Mouse (Mus musculus): ENCODE measurements around the gene Caml. TPM values are rescaled to one million over a fixed set of nuclear protein-coding genes. Genes with fewer than 3 reads are reported as not detected.
"Not testable (repeated sequence)": the region's sequence is repeated elsewhere in the genome, so short reads cannot be mapped to it uniquely, and the experiment has no call there.

The Caml gene
- 35.8 and 36.2 TPM in 2 replicates for polyA plus RNA-seq (2014; fragmentation: Nextera tagmentation; extraction: Ambion mirVana)

DNA sequence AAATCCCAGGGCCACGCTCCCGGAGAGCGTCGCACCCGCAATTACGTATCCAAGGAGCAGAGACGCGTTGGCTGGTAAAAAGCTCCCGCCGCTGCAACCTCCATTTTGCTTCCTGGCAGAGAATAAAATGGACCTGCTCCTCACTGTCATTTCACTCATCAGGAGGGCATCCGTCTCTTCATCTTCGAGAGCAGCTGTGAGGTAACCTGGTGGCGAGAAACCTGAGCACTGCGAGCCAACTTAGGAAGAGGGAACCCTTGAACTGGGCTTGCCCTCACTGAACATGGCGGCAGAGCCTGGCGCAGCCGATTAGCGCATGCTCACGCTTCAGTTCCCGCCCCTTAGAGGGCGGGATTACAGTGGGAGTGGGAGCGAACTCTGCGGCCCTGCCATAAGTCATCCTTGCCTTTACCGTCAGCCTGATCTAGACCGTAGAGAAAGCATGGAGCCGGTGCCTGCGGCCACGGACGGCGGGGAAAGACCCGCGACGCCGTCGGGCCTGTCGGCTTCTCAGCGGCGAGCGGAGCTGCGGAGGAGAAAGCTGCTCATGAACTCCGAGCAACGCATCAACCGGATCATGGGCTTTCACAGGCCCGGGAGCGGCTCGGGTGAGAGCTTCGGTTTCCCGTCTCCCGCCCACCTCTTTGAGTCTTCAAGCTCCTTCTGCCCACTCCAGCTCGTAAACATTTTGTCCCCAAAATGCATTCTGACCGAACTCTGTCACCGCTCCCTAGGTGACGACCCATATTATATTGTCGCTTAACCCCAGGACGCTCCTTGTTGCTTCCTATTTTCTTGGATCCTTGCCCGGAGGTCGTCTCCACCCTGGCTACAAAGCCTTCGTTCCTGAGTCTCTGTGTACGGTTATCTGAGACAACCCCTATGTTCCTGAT is at the start of gene Caml:
TSS of gene Caml (plus strand) at position 357 of the 893 bp plus-strand sequence.
- peak within 1 kb of the TSS; percentile 76 for H3K4me3 ChIP-seq (ENCODE audit: low read depth, low read length)
- peak; percentile 98 for ATAC-seq (replicated peaks; ENCODE audit: low FRiP score)
- H3K9ac ChIP-seq (ENCODE audit: low read depth, low read length) = peak within 1 kb of the TSS; percentile 78
- H3K4me1 ChIP-seq (replicated peaks; ENCODE audit: control insufficient read depth, insufficient read depth, low read length) = peaks cover 9% of the 10 kb centered on the region
- WGBS = under 1% methylated on average over 59 of the region's 59 CpGs
- H3K9me3 ChIP-seq (ENCODE audit: control insufficient read depth, low read length) = no peaks in the 10 kb centered on the region
- peak within 1 kb of the TSS; percentile 95 for H3K4me2 ChIP-seq
- H3K27ac ChIP-seq (ENCODE audit: low read depth, low read length) = peak within 1 kb of the TSS; percentile 70
- H3K27me3 ChIP-seq (replicated peaks; ENCODE audit: control insufficient read depth, insufficient read depth, low read length) = no peaks in the 10 kb centered on the region
- DNase-seq (ENCODE audit: low spot score) = peak; percentile 87
- peaks cover 5% of the 10 kb centered on the region; the same call in 1 of the 2 replicates for H3K36me3 ChIP-seq (ENCODE audit: control insufficient read depth, insufficient read depth, low read length)

GRCm38 (mm10) chr13:55573432-55573831 is 49.4 kb upstream of the Caml start, which contains the start of gene Tmed9:
Tmed9 (plus strand) TSS chr13:55573732.
- Histone ChIP-seq H3K9me3 (ENCODE audit: control insufficient read depth, low read length) (no peaks in the 10 kb centered on the region), H3K4me2 (no peak within 1 kb of the TSS), H3K27ac (ENCODE audit: low read depth, low read length) (no peak within 1 kb of the TSS), H3K4me3 (ENCODE audit: low read depth, low read length) (no peak within 1 kb of the TSS), H3K9ac (ENCODE audit: low read depth, low read length) (no peak within 1 kb of the TSS), H3K36me3 (ENCODE audit: control insufficient read depth, insufficient read depth, low read length) (no peaks in the 10 kb centered on the region), H3K4me1 (replicated peaks; ENCODE audit: control insufficient read depth, insufficient read depth, low read length) (peaks cover 11% of the 10 kb centered on the region), H3K27me3 (replicated peaks; ENCODE audit: control insufficient read depth, insufficient read depth, low read length) (no peaks in the 10 kb centered on the region)
- 93% methylated on average over 2 of the region's 2 CpGs for WGBS
- ATAC-seq (replicated peaks; ENCODE audit: low FRiP score) (no peak), DNase-seq (ENCODE audit: low spot score) (no peak)

DNA sequence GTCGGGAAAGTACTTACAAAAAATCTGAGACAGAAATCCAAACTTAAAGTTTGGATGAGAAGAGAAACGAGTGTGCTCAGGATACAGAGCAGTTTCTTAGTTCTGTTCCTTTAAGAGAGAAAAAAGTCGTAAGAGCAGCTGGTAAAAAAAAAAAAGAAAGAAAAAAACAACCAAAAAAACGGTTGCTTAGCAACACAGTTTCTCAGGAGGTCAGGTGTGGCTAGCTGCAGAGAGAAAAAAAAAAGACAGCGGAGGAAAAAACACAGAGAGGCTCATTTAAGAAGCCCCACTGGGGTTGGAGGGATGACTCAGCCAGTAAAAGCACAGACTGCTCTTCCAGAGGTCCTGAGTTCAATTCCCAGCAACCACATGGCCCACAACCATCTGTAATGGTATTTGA is 48.5 kb upstream of the Caml start:
- DNase-seq (ENCODE audit: low spot score) (no peak), ATAC-seq (replicated peaks; ENCODE audit: low FRiP score) (no peak)
- WGBS = 78% methylated on average over 5 of the region's 5 CpGs
- no peaks in the 10 kb centered on the region for H3K9me3 ChIP-seq (ENCODE audit: control insufficient read depth, low read length)
- no peaks in the 10 kb centered on the region for H3K27me3 ChIP-seq (replicated peaks; ENCODE audit: control insufficient read depth, insufficient read depth, low read length)
- no peak overlapping the region for H3K9ac ChIP-seq (ENCODE audit: low read depth, low read length)
- H3K4me1 ChIP-seq (replicated peaks; ENCODE audit: control insufficient read depth, insufficient read depth, low read length) = peaks cover 10% of the 10 kb centered on the region
- H3K36me3 ChIP-seq (ENCODE audit: control insufficient read depth, insufficient read depth, low read length) = no peaks in the 10 kb centered on the region
- H3K4me2 ChIP-seq = no peak overlapping the region
- H3K27ac ChIP-seq (ENCODE audit: low read depth, low read length) = no peak overlapping the region
- no peak overlapping the region for H3K4me3 ChIP-seq (ENCODE audit: low read depth, low read length)

GRCm38 (mm10) chr13:55575932-55576331 is 46.9 kb upstream of the Caml start:
- H3K4me2 ChIP-seq = no peak overlapping the region
- no peaks in the 10 kb centered on the region for H3K9me3 ChIP-seq (ENCODE audit: control insufficient read depth, low read length)
- H3K9ac ChIP-seq (ENCODE audit: low read depth, low read length) = no peak overlapping the region
- no peaks in the 10 kb centered on the region for H3K36me3 ChIP-seq (ENCODE audit: control insufficient read depth, insufficient read depth, low read length)
- DNase-seq (ENCODE audit: low spot score) = no peak
- WGBS = 50% methylated on average over 5 of the region's 5 CpGs
- ATAC-seq (replicated peaks; ENCODE audit: low FRiP score) = no peak
- H3K4me3 ChIP-seq (ENCODE audit: low read depth, low read length) = no peak overlapping the region
- no peaks in the 10 kb centered on the region for H3K27me3 ChIP-seq (replicated peaks; ENCODE audit: control insufficient read depth, insufficient read depth, low read length)
- H3K4me1 ChIP-seq (replicated peaks; ENCODE audit: control insufficient read depth, insufficient read depth, low read length) = peaks cover 5% of the 10 kb centered on the region
- no peak overlapping the region for H3K27ac ChIP-seq (ENCODE audit: low read depth, low read length)

- not testable (repeated sequence) for DNase-seq (ENCODE audit: low spot score); H3K27ac ChIP-seq (ENCODE audit: low read depth, low read length); H3K9me3 ChIP-seq (ENCODE audit: control insufficient read depth, low read length); ATAC-seq (replicated peaks; ENCODE audit: low FRiP score); H3K4me2 ChIP-seq; H3K27me3 ChIP-seq (replicated peaks; ENCODE audit: control insufficient read depth, insufficient read depth, low read length); H3K9ac ChIP-seq (ENCODE audit: low read depth, low read length); H3K4me3 ChIP-seq (ENCODE audit: low read depth, low read length); H3K36me3 ChIP-seq (ENCODE audit: control insufficient read depth, insufficient read depth, low read length); H3K4me1 ChIP-seq (replicated peaks; ENCODE audit: control insufficient read depth, insufficient read depth, low read length)
- WGBS = 77% methylated on average over 7 of the region's 7 CpGs
These were observed 45.9 kb upstream of the Caml start for GRCm38 (mm10) chr13:55576872-55577271.

DNA sequence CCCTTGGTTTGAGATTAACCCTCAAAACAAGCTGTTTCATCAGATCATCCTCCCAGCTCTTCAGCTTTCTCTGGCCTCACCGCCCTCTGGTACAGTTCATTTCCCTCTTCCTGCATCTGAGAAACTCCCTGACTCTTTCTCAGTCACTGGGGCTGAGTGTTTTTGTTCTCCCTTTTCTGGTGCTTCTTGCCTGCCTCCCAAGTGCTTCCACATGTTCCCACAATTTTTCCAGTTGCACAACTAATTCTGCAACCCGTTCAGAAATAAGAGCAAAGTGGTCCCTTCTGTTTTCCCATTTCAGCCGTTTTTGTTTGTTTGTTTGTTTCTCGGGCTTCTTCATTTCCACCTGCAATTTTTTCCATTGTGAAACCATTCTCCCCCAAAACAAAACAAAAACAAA is 44.7 kb upstream of the Caml start:
- ATAC-seq (replicated peaks; ENCODE audit: low FRiP score) (no peak), DNase-seq (ENCODE audit: low spot score) (no peak)
- Histone ChIP-seq H3K36me3 (ENCODE audit: control insufficient read depth, insufficient read depth, low read length) (no peaks in the 10 kb centered on the region), H3K9ac (ENCODE audit: low read depth, low read length) (no peak overlapping the region), H3K4me2 (no peak overlapping the region), H3K4me3 (ENCODE audit: low read depth, low read length) (no peak overlapping the region), H3K9me3 (ENCODE audit: control insufficient read depth, low read length) (no peaks in the 10 kb centered on the region), H3K4me1 (replicated peaks; ENCODE audit: control insufficient read depth, insufficient read depth, low read length) (no peaks in the 10 kb centered on the region), H3K27me3 (replicated peaks; ENCODE audit: control insufficient read depth, insufficient read depth, low read length) (no peaks in the 10 kb centered on the region), H3K27ac (ENCODE audit: low read depth, low read length) (no peak overlapping the region)
- 73% methylated on average over 4 of the region's 4 CpGs for WGBS

DNA sequence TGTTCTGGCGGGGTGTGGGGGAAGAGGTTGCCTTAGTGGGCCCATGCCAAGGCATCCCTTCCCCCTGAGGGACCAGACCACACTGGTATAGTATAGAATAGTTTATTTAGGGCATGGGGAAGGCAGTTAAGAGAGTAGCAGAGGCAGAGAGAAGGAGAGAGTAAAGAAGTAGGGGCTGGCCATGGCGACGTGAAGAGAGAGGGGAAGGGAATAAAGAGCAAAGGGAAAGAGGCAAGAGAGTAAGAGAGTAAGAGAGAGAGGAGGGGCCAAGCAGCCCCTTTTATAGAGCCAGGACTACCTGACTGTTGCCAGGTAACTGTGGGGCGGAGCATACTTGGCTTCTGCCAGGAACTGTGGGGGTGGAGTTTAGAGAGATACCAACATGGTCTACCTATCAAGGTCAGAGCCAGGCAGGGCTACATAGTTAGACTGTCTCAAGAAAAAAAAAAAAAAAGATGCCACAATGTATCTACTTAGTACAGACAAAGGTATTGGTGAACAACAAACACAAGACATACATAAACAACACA is 30.8 kb upstream of the Caml start:
- Histone ChIP-seq H3K4me2 (no peak overlapping the region; the same call in 1 of the 2 replicates), H3K9me3 (ENCODE audit: control insufficient read depth, low read length) (no peaks in the 10 kb centered on the region), H3K36me3 (ENCODE audit: control insufficient read depth, insufficient read depth, low read length) (peaks cover 16% of the 10 kb centered on the region), H3K27me3 (replicated peaks; ENCODE audit: control insufficient read depth, insufficient read depth, low read length) (no peaks in the 10 kb centered on the region), H3K27ac (ENCODE audit: low read depth, low read length) (no peak overlapping the region), H3K9ac (ENCODE audit: low read depth, low read length) (no peak overlapping the region), H3K4me1 (replicated peaks; ENCODE audit: control insufficient read depth, insufficient read depth, low read length) (peaks cover 2% of the 10 kb centered on the region; the same call in 1 of the 2 replicates), H3K4me3 (ENCODE audit: low read depth, low read length) (no peak overlapping the region)
- WGBS = 72% methylated on average over 4 of the region's 4 CpGs
- ATAC-seq (replicated peaks; ENCODE audit: low FRiP score) (peak; percentile 44; the same call in 1 of the 2 replicates), DNase-seq (ENCODE audit: low spot score) (no peak)

- H3K4me3 ChIP-seq (ENCODE audit: low read depth, low read length) = peak overlapping the region; percentile 95
- peak overlapping the region; percentile 81 for H3K4me2 ChIP-seq
- H3K27ac ChIP-seq (ENCODE audit: low read depth, low read length) = 0 out of 2 replicates have a peak overlapping the region, but pooled peaks have one; percentile 34
- WGBS = 4% methylated on average over 29 of the region's 29 CpGs
- peaks cover 19% of the 10 kb centered on the region for H3K36me3 ChIP-seq (ENCODE audit: control insufficient read depth, insufficient read depth, low read length)
- ATAC-seq (replicated peaks; ENCODE audit: low FRiP score) (peak; percentile 98), DNase-seq (ENCODE audit: low spot score) (peak; percentile 93)
- no peaks in the 10 kb centered on the region for H3K9me3 ChIP-seq (ENCODE audit: control insufficient read depth, low read length)
- peaks cover 2% of the 10 kb centered on the region; the same call in 1 of the 2 replicates for H3K4me1 ChIP-seq (replicated peaks; ENCODE audit: control insufficient read depth, insufficient read depth, low read length)
- H3K9ac ChIP-seq (ENCODE audit: low read depth, low read length) = peak overlapping the region; percentile 93
- no peaks in the 10 kb centered on the region for H3K27me3 ChIP-seq (replicated peaks; ENCODE audit: control insufficient read depth, insufficient read depth, low read length)
These were observed 30.1 kb upstream of the Caml start for GRCm38 (mm10) chr13:55592512-55593253.

All from liver, embryonic 11.5 days (tissue).